Mouse (Mus musculus): ENCODE results near the gene Dnah11. TPM values are rescaled to one million over a fixed set of nuclear protein-coding genes. Genes with fewer than 3 reads are reported as not detected.

Dnah11 gene
- polyA plus RNA-seq, 1 experiment from 2014 or later: not detected

DNA sequence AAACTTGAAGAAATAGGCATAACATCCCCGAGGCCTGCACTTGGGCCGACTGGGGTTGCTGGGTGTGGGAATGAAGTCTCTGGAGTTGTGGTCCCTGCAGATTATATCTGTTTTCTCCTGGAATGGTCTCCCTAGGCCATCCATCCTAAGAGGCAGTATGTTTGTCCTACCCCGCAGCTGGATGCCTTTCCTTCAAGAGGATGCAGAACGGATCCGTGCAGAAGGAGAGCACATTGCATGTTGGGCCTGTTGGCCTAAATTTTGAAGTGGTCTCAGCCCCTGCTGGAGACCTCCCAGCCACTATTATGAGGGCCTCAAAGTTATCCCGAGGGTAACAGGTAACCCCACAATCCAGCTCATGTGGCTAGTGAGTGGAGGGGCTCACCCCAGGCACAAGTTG lies 350.2 kb downstream of the Dnah11 start:
- no peak for ATAC-seq (ENCODE audit: insufficient number of reproducible peaks, insufficient read depth, low FRiP score, low read depth)
- H3K27ac ChIP-seq (replicated peaks in 1 of 2; ENCODE audit: control insufficient read depth in 1 of 2, insufficient read depth in 1 of 2, low read depth in 2 of 2, low read length in 2 of 2): no peak overlapping the region
- WGBS: 89% methylated on average over 6 of the region's 6 CpGs

DNA sequence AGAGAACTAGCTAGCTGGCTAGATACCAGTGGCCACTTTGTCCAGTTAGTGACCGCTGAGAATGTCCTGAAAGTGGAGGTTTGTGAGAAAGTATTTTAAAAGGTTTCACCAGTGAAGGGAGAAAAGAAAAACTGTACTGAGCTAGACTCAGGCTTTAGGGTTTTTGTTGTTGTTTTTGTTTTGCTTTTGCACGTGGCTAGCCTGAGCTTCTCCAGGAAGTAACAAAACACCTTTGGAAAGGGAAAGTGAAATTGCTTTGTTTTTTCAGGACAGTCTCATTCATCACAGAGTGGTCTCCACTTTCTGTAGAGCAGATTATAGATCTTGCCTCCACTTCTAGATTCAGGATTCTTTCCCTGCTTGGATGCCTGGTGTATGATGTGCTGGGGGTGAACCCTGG lies 353.9 kb downstream of the Dnah11 start:
- H3K36me3 ChIP-seq (ENCODE audit: control insufficient read depth, insufficient read depth, low read length): no peaks in the 10 kb centered on the region
- H3K9me3 ChIP-seq (ENCODE audit: control insufficient read depth, low read length): no peaks in the 10 kb centered on the region
- no peak overlapping the region for H3K27ac ChIP-seq (replicated peaks in 1 of 2; ENCODE audit: control insufficient read depth in 1 of 2, insufficient read depth in 1 of 2, low read depth in 2 of 2, low read length in 2 of 2)
- H3K4me2 ChIP-seq (ENCODE audit: low read length): peak overlapping the region; percentile 72
- WGBS: 55% methylated on average over 2 of the region's 2 CpGs
- peak overlapping the region; percentile 90 for H3K9ac ChIP-seq (ENCODE audit: low read length)
- ATAC-seq (ENCODE audit: insufficient number of reproducible peaks, insufficient read depth, low FRiP score, low read depth): no peak
- peak overlapping the region in 1 of 2 experiments; percentile 65; a peak in 2 of 4 replicates for H3K4me3 ChIP-seq (ENCODE audit: control insufficient read depth in 1 of 2, insufficient read depth in 1 of 2, low read depth in 1 of 2, low read length in 2 of 2)
- H3K4me1 ChIP-seq (ENCODE audit: control insufficient read depth in 2 of 2, insufficient read depth in 2 of 2, low read length in 2 of 2): peaks cover 0 to 15% of the 10 kb centered on the region in 2 experiments
- no peaks in the 10 kb centered on the region for H3K27me3 ChIP-seq (ENCODE audit: control insufficient read depth, insufficient read depth, low read length)

More for the DNA sequence above, 350.2 kb downstream of the Dnah11 start:
- peaks cover 6 to 25% of the 10 kb centered on the region in 2 experiments for H3K4me1 ChIP-seq (ENCODE audit: control insufficient read depth in 2 of 2, insufficient read depth in 2 of 2, low read length in 2 of 2)
- no peaks in the 10 kb centered on the region for H3K9me3 ChIP-seq (ENCODE audit: control insufficient read depth, low read length)
- H3K4me3 ChIP-seq (ENCODE audit: control insufficient read depth in 1 of 2, insufficient read depth in 1 of 2, low read depth in 1 of 2, low read length in 2 of 2): no peak overlapping the region
- no peak overlapping the region for H3K4me2 ChIP-seq (ENCODE audit: low read length)
- no peaks in the 10 kb centered on the region for H3K36me3 ChIP-seq (ENCODE audit: control insufficient read depth, insufficient read depth, low read length)
- no peaks in the 10 kb centered on the region for H3K27me3 ChIP-seq (ENCODE audit: control insufficient read depth, insufficient read depth, low read length)
- no peak overlapping the region for H3K9ac ChIP-seq (ENCODE audit: low read length)

DNA sequence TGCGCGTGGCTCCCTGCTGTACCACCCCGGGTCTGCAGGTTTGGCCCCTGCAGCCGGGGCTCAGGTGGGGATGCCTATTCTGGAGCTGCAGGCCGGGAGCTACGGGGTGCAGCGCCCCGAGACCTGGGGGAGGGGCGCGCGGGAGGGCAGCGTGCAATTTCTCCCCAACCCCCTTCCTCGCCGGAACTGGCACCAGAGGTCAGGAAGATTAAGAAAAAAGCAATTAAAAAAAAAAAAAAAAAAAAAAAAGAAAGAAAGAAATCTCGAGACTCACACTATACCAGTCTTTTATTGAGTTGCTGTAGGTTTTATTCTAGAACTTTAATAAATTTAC lies 354.8 kb downstream of the Dnah11 start:
- Histone ChIP-seq H3K4me2 (ENCODE audit: low read length) (peak overlapping the region; percentile 72), H3K9ac (ENCODE audit: low read length) (peak overlapping the region; percentile 90), H3K36me3 (ENCODE audit: control insufficient read depth, insufficient read depth, low read length) (no peaks in the 10 kb centered on the region), H3K27me3 (ENCODE audit: control insufficient read depth, insufficient read depth, low read length) (no peaks in the 10 kb centered on the region), H3K9me3 (ENCODE audit: control insufficient read depth, low read length) (no peaks in the 10 kb centered on the region), H3K4me1 (ENCODE audit: control insufficient read depth in 2 of 2, insufficient read depth in 2 of 2, low read length in 2 of 2) (peaks cover 0 to 13% of the 10 kb centered on the region in 2 experiments; a peak in 3 of 4 replicates), H3K27ac (replicated peaks in 1 of 2; ENCODE audit: control insufficient read depth in 1 of 2, insufficient read depth in 1 of 2, low read depth in 2 of 2, low read length in 2 of 2) (peak overlapping the region in 1 of 2 experiments; percentile 52; a peak in 1 of 4 replicates), H3K4me3 (ENCODE audit: control insufficient read depth in 1 of 2, insufficient read depth in 1 of 2, low read depth in 1 of 2, low read length in 2 of 2) (peak overlapping the region; percentile 65 to 72)
- under 1% methylated on average over 15 of the region's 15 CpGs for WGBS
- ATAC-seq (ENCODE audit: insufficient number of reproducible peaks, insufficient read depth, low FRiP score, low read depth): no peak

DNA sequence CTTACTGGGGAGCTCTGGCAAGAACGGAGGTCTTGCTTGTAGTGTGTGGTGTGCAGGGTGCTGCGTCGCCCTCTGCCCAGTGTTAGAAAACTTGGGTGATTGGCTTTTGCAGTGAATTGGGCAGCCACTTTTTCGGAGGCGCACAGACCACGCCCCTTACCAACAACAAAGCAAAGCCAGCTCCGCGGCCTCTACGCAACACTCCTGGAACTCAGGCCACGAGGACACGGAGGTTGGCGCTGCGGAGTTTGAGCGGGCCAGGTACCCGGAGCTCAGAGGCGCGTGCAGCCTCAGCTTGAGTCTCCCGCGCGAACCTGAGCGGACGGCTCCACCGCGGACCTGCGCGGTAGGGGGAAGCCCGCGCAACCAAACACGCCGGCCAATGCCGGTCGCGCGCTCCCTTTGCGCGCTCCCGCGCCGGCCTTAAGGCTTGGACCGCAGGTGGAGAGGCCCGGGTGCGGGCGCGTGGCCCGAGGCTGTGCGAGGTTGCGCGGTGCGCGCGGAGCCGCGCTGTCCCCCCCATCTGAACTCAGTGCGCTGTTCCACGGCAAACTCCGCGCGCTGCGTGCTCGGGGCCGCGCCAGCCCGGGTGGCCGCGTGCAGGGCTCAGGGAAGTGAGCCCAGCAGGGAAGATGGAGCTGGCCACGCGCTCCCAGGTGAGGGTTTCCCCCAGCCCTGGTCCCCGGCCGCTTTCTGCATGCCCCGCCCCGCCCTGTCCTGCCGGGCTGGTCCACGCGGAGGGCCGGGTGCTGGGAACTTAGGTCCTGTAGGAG lies 355.4 kb downstream of the Dnah11 start:
- WGBS: under 1% methylated on average over 75 of the region's 75 CpGs
- Histone ChIP-seq H3K27me3 (ENCODE audit: control insufficient read depth, insufficient read depth, low read length) (no peaks in the 10 kb centered on the region), H3K36me3 (ENCODE audit: control insufficient read depth, insufficient read depth, low read length) (no peaks in the 10 kb centered on the region), H3K4me2 (ENCODE audit: low read length) (peak overlapping the region; percentile 72), H3K9ac (ENCODE audit: low read length) (peak overlapping the region; percentile 90), H3K9me3 (ENCODE audit: control insufficient read depth, low read length) (no peaks in the 10 kb centered on the region), H3K4me1 (ENCODE audit: control insufficient read depth in 2 of 2, insufficient read depth in 2 of 2, low read length in 2 of 2) (peaks cover 0 to 13% of the 10 kb centered on the region in 2 experiments; a peak in 3 of 4 replicates), H3K27ac (replicated peaks in 1 of 2; ENCODE audit: control insufficient read depth in 1 of 2, insufficient read depth in 1 of 2, low read depth in 2 of 2, low read length in 2 of 2) (peak overlapping the region; percentile 35 to 52; a peak in 3 of 4 replicates), H3K4me3 (ENCODE audit: control insufficient read depth in 1 of 2, insufficient read depth in 1 of 2, low read depth in 1 of 2, low read length in 2 of 2) (peak overlapping the region; percentile 65 to 72)
- peak; percentile 89 for ATAC-seq (ENCODE audit: insufficient number of reproducible peaks, insufficient read depth, low FRiP score, low read depth)

DNA sequence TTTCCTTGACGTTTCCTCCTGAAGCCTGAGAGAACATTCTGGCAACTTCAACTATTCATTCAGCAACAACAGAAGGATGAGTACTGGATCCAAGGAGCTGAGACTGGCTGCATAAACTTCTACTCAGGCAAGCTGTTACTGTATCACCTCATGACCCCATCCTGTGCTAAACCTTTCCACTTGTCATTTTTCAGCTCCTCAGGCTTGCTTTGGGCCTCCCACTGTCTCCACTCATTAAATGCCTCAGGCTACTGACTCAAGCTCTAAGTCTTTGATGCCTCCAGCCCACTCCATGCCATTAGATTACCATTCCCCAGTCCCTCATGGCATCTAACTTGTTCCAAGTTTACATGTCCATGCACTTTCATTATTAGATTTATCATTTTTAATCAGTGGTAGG lies 356.2 kb downstream of the Dnah11 start:
- H3K36me3 ChIP-seq (ENCODE audit: control insufficient read depth, insufficient read depth, low read length): no peaks in the 10 kb centered on the region
- no peak overlapping the region for H3K4me3 ChIP-seq (ENCODE audit: control insufficient read depth in 1 of 2, insufficient read depth in 1 of 2, low read depth in 1 of 2, low read length in 2 of 2)
- H3K4me1 ChIP-seq (ENCODE audit: control insufficient read depth in 2 of 2, insufficient read depth in 2 of 2, low read length in 2 of 2): peaks cover 0 to 13% of the 10 kb centered on the region in 2 experiments; a peak in 3 of 4 replicates
- no peak overlapping the region for H3K9ac ChIP-seq (ENCODE audit: low read length)
- H3K27ac ChIP-seq (replicated peaks in 1 of 2; ENCODE audit: control insufficient read depth in 1 of 2, insufficient read depth in 1 of 2, low read depth in 2 of 2, low read length in 2 of 2): no peak overlapping the region
- H3K4me2 ChIP-seq (ENCODE audit: low read length): peak overlapping the region; percentile 72
- WGBS: 78% methylated on average over 1 of the region's 1 CpGs
- no peaks in the 10 kb centered on the region for H3K27me3 ChIP-seq (ENCODE audit: control insufficient read depth, insufficient read depth, low read length)
- no peaks in the 10 kb centered on the region for H3K9me3 ChIP-seq (ENCODE audit: control insufficient read depth, low read length)
- no peak for ATAC-seq (ENCODE audit: insufficient number of reproducible peaks, insufficient read depth, low FRiP score, low read depth)

DNA sequence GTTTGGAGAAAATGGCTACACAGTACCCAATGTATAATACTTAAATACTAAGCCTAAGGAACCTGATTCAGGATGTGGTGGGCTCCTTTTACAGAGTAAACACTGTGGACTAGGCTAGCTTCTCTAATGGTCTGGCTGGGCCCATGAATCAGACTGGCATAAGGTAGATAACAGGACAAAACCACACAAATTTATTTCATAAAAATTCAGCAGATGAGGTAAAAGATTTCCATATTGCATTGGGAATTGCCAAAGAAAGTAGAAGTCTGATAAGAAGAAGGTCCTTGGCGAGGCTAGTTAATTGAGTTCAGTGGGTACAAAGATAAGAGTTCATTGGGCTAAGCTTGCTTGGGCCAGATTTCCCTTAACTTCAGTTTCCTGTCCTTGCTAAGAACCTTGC lies 358.1 kb downstream of the Dnah11 start:
- no peak overlapping the region for H3K4me3 ChIP-seq (ENCODE audit: control insufficient read depth in 1 of 2, insufficient read depth in 1 of 2, low read depth in 1 of 2, low read length in 2 of 2)
- ATAC-seq (ENCODE audit: insufficient number of reproducible peaks, insufficient read depth, low FRiP score, low read depth): no peak
- H3K4me2 ChIP-seq (ENCODE audit: low read length): no peak overlapping the region
- H3K4me1 ChIP-seq (ENCODE audit: control insufficient read depth in 2 of 2, insufficient read depth in 2 of 2, low read length in 2 of 2): peaks cover 0 to 12% of the 10 kb centered on the region in 2 experiments; a peak in 3 of 4 replicates
- no peak overlapping the region for H3K27ac ChIP-seq (replicated peaks in 1 of 2; ENCODE audit: control insufficient read depth in 1 of 2, insufficient read depth in 1 of 2, low read depth in 2 of 2, low read length in 2 of 2)
- H3K36me3 ChIP-seq (ENCODE audit: control insufficient read depth, insufficient read depth, low read length): no peaks in the 10 kb centered on the region
- WGBS: 31% methylated on average over 1 of the region's 1 CpGs
- H3K27me3 ChIP-seq (ENCODE audit: control insufficient read depth, insufficient read depth, low read length): no peaks in the 10 kb centered on the region
- no peak overlapping the region for H3K9ac ChIP-seq (ENCODE audit: low read length)
- H3K9me3 ChIP-seq (ENCODE audit: control insufficient read depth, low read length): no peaks in the 10 kb centered on the region

DNA sequence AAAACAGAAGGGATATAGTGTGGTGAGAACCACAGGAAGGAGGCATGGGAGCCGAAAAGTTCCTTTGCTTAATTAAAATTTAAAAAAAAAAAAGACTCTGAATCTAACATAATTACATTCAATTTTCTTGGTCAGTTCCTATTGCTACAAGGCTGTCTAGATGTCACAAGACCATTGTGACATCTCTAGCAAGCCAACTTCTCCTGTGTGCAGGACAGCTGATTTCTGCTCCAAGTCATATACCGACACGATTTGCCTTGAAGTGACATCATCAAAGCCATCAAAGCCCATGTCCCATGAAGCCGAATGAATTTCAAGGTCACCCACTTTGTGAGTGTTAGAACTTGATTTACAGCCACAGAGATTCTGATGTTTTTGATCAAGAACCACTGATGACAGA lies 361.5 kb downstream of the Dnah11 start:
- 82% methylated on average over 4 of the region's 4 CpGs for WGBS
- no peaks in the 10 kb centered on the region for H3K27me3 ChIP-seq (ENCODE audit: control insufficient read depth, insufficient read depth, low read length)
- no peak overlapping the region for H3K4me3 ChIP-seq (ENCODE audit: control insufficient read depth in 1 of 2, insufficient read depth in 1 of 2, low read depth in 1 of 2, low read length in 2 of 2)
- H3K4me1 ChIP-seq (ENCODE audit: control insufficient read depth in 2 of 2, insufficient read depth in 2 of 2, low read length in 2 of 2): peaks cover 0 to 2% of the 10 kb centered on the region in 2 experiments; a peak in 1 of 4 replicates
- ATAC-seq (ENCODE audit: insufficient number of reproducible peaks, insufficient read depth, low FRiP score, low read depth): no peak
- H3K27ac ChIP-seq (replicated peaks in 1 of 2; ENCODE audit: control insufficient read depth in 1 of 2, insufficient read depth in 1 of 2, low read depth in 2 of 2, low read length in 2 of 2): no peak overlapping the region
- H3K9me3 ChIP-seq (ENCODE audit: control insufficient read depth, low read length): no peaks in the 10 kb centered on the region
- no peaks in the 10 kb centered on the region for H3K36me3 ChIP-seq (ENCODE audit: control insufficient read depth, insufficient read depth, low read length)
- H3K9ac ChIP-seq (ENCODE audit: low read length): no peak overlapping the region
- no peak overlapping the region for H3K4me2 ChIP-seq (ENCODE audit: low read length)

All from heart, embryonic 14.5 days (tissue).